ENCODE assay signal across 13 mouse cellular contexts in the genomic region with DNA sequence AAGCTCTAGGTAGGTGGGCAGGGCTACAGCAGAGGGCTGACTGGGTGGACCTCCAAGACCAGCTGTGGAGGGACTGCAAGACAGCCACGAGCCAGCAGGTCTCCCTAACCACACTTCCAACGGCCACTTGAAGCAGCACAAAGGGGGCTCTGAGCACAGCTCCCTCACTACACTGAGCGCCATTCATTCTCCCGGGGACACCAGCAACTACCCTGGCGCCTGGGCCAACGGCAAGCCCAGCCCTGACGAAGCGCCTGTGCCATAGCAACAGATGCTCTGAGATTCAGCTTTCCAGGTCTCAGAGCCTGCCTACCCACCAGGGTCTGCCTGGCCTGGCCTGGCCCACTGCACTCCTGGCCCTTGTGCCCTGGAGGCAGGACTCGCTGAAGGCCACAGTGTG. TPM values are rescaled to one million over a fixed set of nuclear protein-coding genes. Genes with fewer than 3 reads are reported as not detected.
DNase-seq lines count a peak whose midpoint lies in the region; ATAC-seq and TF ChIP-seq lines count a peak whose summit lies in the region.
"Had no signal": no experiment of that assay in that cellular context is flagged by ENCODE, and none has a peak within 500 bp of the region (broad histone marks: within the 10 kb centered on the region; RNA-seq: fewer than 3 reads in every experiment).

No protein-coding gene starts in this region.

- WGBS in midbrain, embryonic 10.5 days = 51% methylated on average over 9 of the region's 9 CpGs
- WGBS in midbrain, embryonic 11.5 days = 64% methylated on average over 9 of the region's 9 CpGs
- WGBS in embryonic facial prominence, embryonic 14.5 days = 40% methylated on average over 9 of the region's 9 CpGs
- 47% methylated on average over 9 of the region's 9 CpGs for WGBS in hindbrain, embryonic 14.5 days
- 33% methylated on average over 9 of the region's 9 CpGs for WGBS in midbrain, postnatal 0 days

- H3K27ac ChIP-seq in midbrain, embryonic 10.5 days (replicated peaks) = peak overlapping the region; percentile 43; the same call in 1 of the 2 replicates
- no peak overlapping the region for H3K27ac ChIP-seq in midbrain, embryonic 11.5 days (ENCODE audit: low read depth, low read length)
- peak overlapping the region; percentile 52 for H3K27ac ChIP-seq in embryonic facial prominence, embryonic 14.5 days (replicated peaks; ENCODE audit: low read depth, low read length)
- 0 out of 2 replicates have a peak overlapping the region, but pooled peaks have one; percentile 14 for H3K27ac ChIP-seq in hindbrain, embryonic 14.5 days
- H3K27ac ChIP-seq in midbrain, postnatal 0 days (ENCODE audit: low read depth, low read length) = no peak overlapping the region

- no peak overlapping the region; the same call in 1 of the 2 replicates for H3K9ac ChIP-seq in midbrain, embryonic 11.5 days (ENCODE audit: low read length)
- H3K9ac ChIP-seq in embryonic facial prominence, embryonic 14.5 days (ENCODE audit: low read depth, low read length) = no peak overlapping the region
- H3K9ac ChIP-seq in hindbrain, embryonic 14.5 days = no peak overlapping the region
- H3K9ac ChIP-seq in midbrain, postnatal 0 days (replicated peaks; ENCODE audit: low read length, poor library complexity, severe bottlenecking) = no peak overlapping the region
- H3K9ac ChIP-seq: heart, embryonic 12.5 days had no signal

- H3K4me3 ChIP-seq in midbrain, embryonic 10.5 days = no peak overlapping the region
- H3K4me3 ChIP-seq in midbrain, embryonic 11.5 days (ENCODE audit: low read depth, low read length) = no peak overlapping the region
- H3K4me3 ChIP-seq in embryonic facial prominence, embryonic 14.5 days (ENCODE audit: low read depth, low read length) = no peak overlapping the region
- no peak overlapping the region for H3K4me3 ChIP-seq in hindbrain, embryonic 14.5 days (replicated peaks; ENCODE audit: low read length)
- H3K4me3 ChIP-seq in midbrain, postnatal 0 days (ENCODE audit: low read depth, low read length) = no peak overlapping the region
- H3K4me3 ChIP-seq: erythroblast, embryonic 14.5 days; heart, embryonic 12.5 days had no signal

- no peak overlapping the region for H3K4me2 ChIP-seq in midbrain, embryonic 11.5 days
- no peak overlapping the region for H3K4me2 ChIP-seq in embryonic facial prominence, embryonic 14.5 days (ENCODE audit: low read depth, low read length)
- H3K4me2 ChIP-seq in hindbrain, embryonic 14.5 days (replicated peaks) = no peak overlapping the region
- H3K4me2 ChIP-seq in midbrain, postnatal 0 days (ENCODE audit: low read depth, low read length, poor library complexity, severe bottlenecking) = no peak overlapping the region
- H3K4me2 ChIP-seq: heart, embryonic 12.5 days had no signal

- peaks cover 32% of the 10 kb centered on the region for H3K4me1 ChIP-seq in midbrain, embryonic 10.5 days
- H3K4me1 ChIP-seq in midbrain, embryonic 11.5 days (ENCODE audit: control insufficient read depth, insufficient read depth, low read length) = peaks cover 5% of the 10 kb centered on the region
- peaks cover 20% of the 10 kb centered on the region; the same call in 1 of the 2 replicates for H3K4me1 ChIP-seq in embryonic facial prominence, embryonic 14.5 days (ENCODE audit: control insufficient read depth, insufficient read depth, low read length)
- H3K4me1 ChIP-seq in hindbrain, embryonic 14.5 days (replicated peaks; ENCODE audit: control insufficient read depth, insufficient read depth, low read length) = peaks cover 14% of the 10 kb centered on the region
- 0 out of 2 replicates have a peak, but pooled peaks cover 3% of the 10 kb centered on the region for H3K4me1 ChIP-seq in midbrain, postnatal 0 days (ENCODE audit: insufficient read depth, low read length)

- TF ChIP-seq CTCF in midbrain, postnatal 0 days (IDR thresholded peaks at IDR 0.05) = no peak

- H3K36me3 ChIP-seq in midbrain, embryonic 10.5 days = no peaks in the 10 kb centered on the region
- no peaks in the 10 kb centered on the region for H3K36me3 ChIP-seq in midbrain, embryonic 11.5 days (ENCODE audit: control insufficient read depth, insufficient read depth, low read length)
- H3K36me3 ChIP-seq in embryonic facial prominence, embryonic 14.5 days (ENCODE audit: control insufficient read depth, insufficient read depth, low read length) = no peaks in the 10 kb centered on the region
- no peaks in the 10 kb centered on the region for H3K36me3 ChIP-seq in hindbrain, embryonic 14.5 days (replicated peaks; ENCODE audit: control insufficient read depth, insufficient read depth)
- no peaks in the 10 kb centered on the region for H3K36me3 ChIP-seq in midbrain, postnatal 0 days (ENCODE audit: insufficient read depth, low read length)
- H3K36me3 ChIP-seq: heart, embryonic 12.5 days had no signal

- no peak for DNase-seq in midbrain, embryonic 10.5 days (ENCODE audit: low spot score)
- DNase-seq in midbrain, embryonic 11.5 days (ENCODE audit: low spot score, missing footprints) = no peak
- DNase-seq in embryonic facial prominence, embryonic 14.5 days (ENCODE audit: low spot score) = peak; percentile 64
- peak; percentile 49 for DNase-seq in hindbrain, embryonic 14.5 days (ENCODE audit: low spot score)
- peak; percentile 76 for DNase-seq in midbrain, postnatal 0 days (ENCODE audit: low spot score)
- DNase-seq in cerebellum, adult 11 months = no peak
- no peak for DNase-seq in gastrocnemius, postnatal 4 days (ENCODE audit: low spot score in 2 of 2)
- DNase-seq: kidney, adult 11 months; thymus, adult 2 months had no signal

- no peaks in the 10 kb centered on the region for H3K27me3 ChIP-seq in midbrain, embryonic 10.5 days (ENCODE audit: low read depth, poor library complexity, severe bottlenecking)
- no peaks in the 10 kb centered on the region for H3K27me3 ChIP-seq in midbrain, embryonic 11.5 days (ENCODE audit: control insufficient read depth, insufficient read depth, low read length)
- H3K27me3 ChIP-seq in embryonic facial prominence, embryonic 14.5 days (replicated peaks; ENCODE audit: control insufficient read depth, insufficient read depth, low read length) = no peaks in the 10 kb centered on the region
- H3K27me3 ChIP-seq in hindbrain, embryonic 14.5 days (ENCODE audit: control insufficient read depth, insufficient read depth, low read length) = no peaks in the 10 kb centered on the region
- H3K27me3 ChIP-seq in midbrain, postnatal 0 days (ENCODE audit: insufficient read depth, low read length) = no peaks in the 10 kb centered on the region
- H3K27me3 ChIP-seq: heart, embryonic 12.5 days had no signal

- no peak for ATAC-seq in midbrain, embryonic 11.5 days (ENCODE audit: low FRiP score)
- peak; percentile 30 for ATAC-seq in embryonic facial prominence, embryonic 14.5 days (ENCODE audit: low read depth)
- peak; percentile 49; the same call in 1 of the 2 replicates for ATAC-seq in hindbrain, embryonic 14.5 days (ENCODE audit: low FRiP score)
- ATAC-seq in midbrain, postnatal 0 days (ENCODE audit: low FRiP score) = peak; percentile 69

- H3K9me3 ChIP-seq in midbrain, embryonic 10.5 days (replicated peaks) = 0 out of 2 replicates have a peak, but pooled peaks cover 2% of the 10 kb centered on the region
- H3K9me3 ChIP-seq in midbrain, embryonic 11.5 days (ENCODE audit: control insufficient read depth, low read length) = no peaks in the 10 kb centered on the region
- H3K9me3 ChIP-seq in embryonic facial prominence, embryonic 14.5 days (ENCODE audit: control insufficient read depth, low read length) = no peaks in the 10 kb centered on the region
- no peaks in the 10 kb centered on the region for H3K9me3 ChIP-seq in hindbrain, embryonic 14.5 days (ENCODE audit: control insufficient read depth, low read length)
- H3K9me3 ChIP-seq in midbrain, postnatal 0 days (ENCODE audit: low read length) = no peaks in the 10 kb centered on the region
- H3K9me3 ChIP-seq: heart, embryonic 12.5 days had no signal

RNA-seq across cellular contexts. Expression of gene Sh2d3c, which starts 2.1 kb away (rescaled TPM):
- 26.7 and 33.6 TPM in 2 replicates for polyA plus RNA-seq in midbrain, embryonic 10.5 days (2016; fragmentation: Nextera tagmentation; extraction: Ambion mirVana)
- polyA plus RNA-seq in midbrain, embryonic 11.5 days (2014; fragmentation: Nextera tagmentation; extraction: Ambion mirVana) = 23.4 and 25.5 TPM in 2 replicates
- polyA plus RNA-seq in embryonic facial prominence, embryonic 14.5 days (2014; fragmentation: Nextera tagmentation; extraction: Ambion mirVana) = 21.7 and 28.3 TPM in 2 replicates
- polyA plus RNA-seq in hindbrain, embryonic 14.5 days (2014; fragmentation: Nextera tagmentation; extraction: Ambion mirVana) = 43.5 and 47.9 TPM in 2 replicates
- 43.7 and 46.2 TPM in 2 replicates for total RNA-seq in midbrain, postnatal 0 days (2014; rRNA removed)
- 54.4 and 54.6 TPM in 2 replicates for polyA plus RNA-seq in midbrain, postnatal 0 days (2015; fragmentation: Nextera tagmentation; extraction: Ambion mirVana)
- total RNA-seq in gastrocnemius, postnatal 4 days (2021) = 10 to 100 TPM; 18.4 TPM

RNA-seq across cellular contexts. Expression of gene Cdk9, which starts 5.9 kb away (rescaled TPM):
- polyA plus RNA-seq in midbrain, embryonic 10.5 days (2016; fragmentation: Nextera tagmentation; extraction: Ambion mirVana) = 119 and 132 TPM in 2 replicates
- 72.8 and 82.6 TPM in 2 replicates for polyA plus RNA-seq in midbrain, embryonic 11.5 days (2014; fragmentation: Nextera tagmentation; extraction: Ambion mirVana)
- polyA plus RNA-seq in embryonic facial prominence, embryonic 14.5 days (2014; fragmentation: Nextera tagmentation; extraction: Ambion mirVana) = 67.4 and 82.3 TPM in 2 replicates
- 59.7 and 61.6 TPM in 2 replicates for polyA plus RNA-seq in hindbrain, embryonic 14.5 days (2014; fragmentation: Nextera tagmentation; extraction: Ambion mirVana)
- total RNA-seq in midbrain, postnatal 0 days (2014; rRNA removed) = 88.1 and 92.4 TPM in 2 replicates
- polyA plus RNA-seq in midbrain, postnatal 0 days (2015; fragmentation: Nextera tagmentation; extraction: Ambion mirVana) = 58.2 and 59.4 TPM in 2 replicates
- total RNA-seq in gastrocnemius, postnatal 4 days (2021) = 10 to 100 TPM; 49.3 to 55.2 TPM

RNA-seq across cellular contexts. Expression of gene Fpgs, which starts 14.8 kb away (rescaled TPM):
- 25.6 and 27.9 TPM in 2 replicates for polyA plus RNA-seq in midbrain, embryonic 10.5 days (2016; fragmentation: Nextera tagmentation; extraction: Ambion mirVana)
- polyA plus RNA-seq in midbrain, embryonic 11.5 days (2014; fragmentation: Nextera tagmentation; extraction: Ambion mirVana) = 10.3 and 13.9 TPM in 2 replicates
- 28.2 and 31.0 TPM in 2 replicates for polyA plus RNA-seq in embryonic facial prominence, embryonic 14.5 days (2014; fragmentation: Nextera tagmentation; extraction: Ambion mirVana)
- polyA plus RNA-seq in hindbrain, embryonic 14.5 days (2014; fragmentation: Nextera tagmentation; extraction: Ambion mirVana) = 14.8 and 16.3 TPM in 2 replicates
- total RNA-seq in midbrain, postnatal 0 days (2014; rRNA removed) = 24.6 and 25.9 TPM in 2 replicates
- 25.1 and 29.6 TPM in 2 replicates for polyA plus RNA-seq in midbrain, postnatal 0 days (2015; fragmentation: Nextera tagmentation; extraction: Ambion mirVana)
- 10 to 100 TPM; 18.7 to 22.4 TPM for total RNA-seq in gastrocnemius, postnatal 4 days (2021)

RNA-seq across cellular contexts. Expression of gene 6330409D20Rik, which starts 22.1 kb away (rescaled TPM):
- polyA plus RNA-seq in midbrain, embryonic 10.5 days (2016; fragmentation: Nextera tagmentation; extraction: Ambion mirVana) = 0.94 and 2.1 TPM in 2 replicates
- polyA plus RNA-seq in midbrain, embryonic 11.5 days (2014; fragmentation: Nextera tagmentation; extraction: Ambion mirVana) = 2.0 and 3.0 TPM in 2 replicates
- 0.33 and 0.45 TPM in 2 replicates for polyA plus RNA-seq in embryonic facial prominence, embryonic 14.5 days (2014; fragmentation: Nextera tagmentation; extraction: Ambion mirVana)
- 3.8 and 4.5 TPM in 2 replicates for polyA plus RNA-seq in hindbrain, embryonic 14.5 days (2014; fragmentation: Nextera tagmentation; extraction: Ambion mirVana)
- 2.5 and 3.8 TPM in 2 replicates for total RNA-seq in midbrain, postnatal 0 days (2014; rRNA removed)
- polyA plus RNA-seq in midbrain, postnatal 0 days (2015; fragmentation: Nextera tagmentation; extraction: Ambion mirVana) = 3.7 and 4.0 TPM in 2 replicates
- not detected for total RNA-seq in gastrocnemius, postnatal 4 days (2021)
- total RNA-seq: adrenal gland, adult 18-20 months; liver, adult 2 months had no signal
- polyA plus RNA-seq: erythroblast, embryonic 14.5 days; heart, embryonic 12.5 days; liver, adult 2 months had no signal

RNA-seq across cellular contexts. Expression of gene Tor2a, which starts 38.3 kb away (rescaled TPM):
- 59.2 and 59.8 TPM in 2 replicates for polyA plus RNA-seq in midbrain, embryonic 10.5 days (2016; fragmentation: Nextera tagmentation; extraction: Ambion mirVana)
- 47.7 and 51.4 TPM in 2 replicates for polyA plus RNA-seq in midbrain, embryonic 11.5 days (2014; fragmentation: Nextera tagmentation; extraction: Ambion mirVana)
- polyA plus RNA-seq in embryonic facial prominence, embryonic 14.5 days (2014; fragmentation: Nextera tagmentation; extraction: Ambion mirVana) = 64.5 and 73.2 TPM in 2 replicates
- polyA plus RNA-seq in hindbrain, embryonic 14.5 days (2014; fragmentation: Nextera tagmentation; extraction: Ambion mirVana) = 49.8 and 53.1 TPM in 2 replicates
- total RNA-seq in midbrain, postnatal 0 days (2014; rRNA removed) = 43.8 and 72.8 TPM in 2 replicates
- 42.0 and 44.9 TPM in 2 replicates for polyA plus RNA-seq in midbrain, postnatal 0 days (2015; fragmentation: Nextera tagmentation; extraction: Ambion mirVana)
- total RNA-seq in gastrocnemius, postnatal 4 days (2021) = 10 to 100 TPM; 17.8 to 22.4 TPM

Comparison
In these comparisons a context has a peak if more than half of its experiments do, and no peak if none do; other contexts are left out.
1. DNase-seq: peak in embryonic facial prominence, embryonic 14.5 days (single experiment), hindbrain, embryonic 14.5 days (single experiment) and midbrain, postnatal 0 days (single experiment); none in midbrain, embryonic 10.5 days (single experiment), midbrain, embryonic 11.5 days (single experiment), cerebellum, adult 11 months (single experiment) and gastrocnemius, postnatal 4 days (0 of 2).
2. H3K27ac ChIP-seq: peak in midbrain, embryonic 10.5 days (single experiment), embryonic facial prominence, embryonic 14.5 days (single experiment) and hindbrain, embryonic 14.5 days (single experiment); none in midbrain, embryonic 11.5 days (single experiment) and midbrain, postnatal 0 days (single experiment).